Mouse (Mus musculus): Measurements from ENCODE around the gene Gng4. TPM values are rescaled to one million over a fixed set of nuclear protein-coding genes. Genes with fewer than 3 reads are reported as not detected.
A peak's percentile ranks its signal among the peaks of the same experiment; 100 is the strongest.
"Not testable (repeated sequence)": the region's sequence is repeated elsewhere in the genome, so short reads cannot be mapped to it uniquely, and the experiment has no call there.

Gng4 gene
- polyA plus RNA-seq, 1 experiment from 2014 or later: 0.70 TPM

DNA sequence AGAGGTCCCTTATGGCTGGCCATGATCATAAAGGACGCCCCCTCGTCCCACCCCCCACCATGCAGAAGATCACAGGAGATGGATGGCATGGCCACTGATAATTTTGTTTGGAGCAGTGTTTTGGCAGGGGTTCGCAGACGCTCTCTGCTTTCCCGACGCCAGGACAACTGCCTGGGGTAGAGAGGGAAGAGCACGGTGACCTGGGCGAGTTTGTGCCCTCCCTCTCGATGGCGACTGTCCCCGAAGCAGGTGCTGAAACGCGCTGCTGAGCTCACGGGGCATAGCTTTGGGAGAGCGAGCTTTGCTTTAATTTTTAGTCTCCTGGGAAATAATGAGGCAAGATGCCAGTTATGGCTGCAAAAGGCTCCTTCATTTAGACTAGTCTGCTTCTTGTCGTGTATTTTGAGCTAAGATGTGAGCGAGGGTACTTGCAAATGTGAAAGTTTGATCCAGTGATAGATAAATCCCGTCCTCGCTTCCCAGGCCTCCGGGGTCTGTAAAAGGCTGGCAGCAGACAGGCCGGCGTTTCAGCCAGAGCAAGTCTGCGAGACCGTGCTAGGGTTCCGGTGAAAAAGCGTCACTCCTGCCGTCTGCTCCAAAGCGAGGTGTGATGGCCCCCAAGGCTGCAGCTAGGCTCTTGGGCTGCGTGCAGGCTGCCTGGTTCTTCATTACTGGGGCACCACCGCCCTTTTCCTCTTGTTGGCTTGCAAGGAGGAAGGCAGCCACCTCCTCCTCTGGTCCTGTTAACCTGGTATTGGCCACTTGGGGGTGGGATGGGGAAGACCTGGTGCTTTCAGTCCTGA is 1.3 kb downstream of the Gng4 start:
- H3K4me1 ChIP-seq: peaks cover 20% of the 10 kb centered on the region
- WGBS: 2% methylated on average over 30 of the region's 30 CpGs
- ATAC-seq (ENCODE audit: borderline replicate concordance, extremely low read depth, low FRiP score, low TSS enrichment): no peak
- peak overlapping the region; percentile 99 for H3K4me2 ChIP-seq
- H3K27ac ChIP-seq: no peak overlapping the region
- H3K36me3 ChIP-seq: no peaks in the 10 kb centered on the region
- H3K9ac ChIP-seq: no peak overlapping the region
- H3K27me3 ChIP-seq: peaks cover 35% of the 10 kb centered on the region
- peak overlapping the region; percentile 53 for H3K4me3 ChIP-seq
- H3K9me3 ChIP-seq: no peaks in the 10 kb centered on the region

GRCm38 (mm10) chr13:13786971-13787370 is 3.1 kb downstream of the Gng4 start:
- no peaks in the 10 kb centered on the region for H3K36me3 ChIP-seq
- H3K9me3 ChIP-seq: no peaks in the 10 kb centered on the region
- no peak for ATAC-seq (ENCODE audit: borderline replicate concordance, extremely low read depth, low FRiP score, low TSS enrichment)
- no peak overlapping the region for H3K27ac ChIP-seq
- peaks cover 20% of the 10 kb centered on the region for H3K4me1 ChIP-seq
- WGBS: 85% methylated on average over 6 of the region's 6 CpGs
- no peak overlapping the region for H3K9ac ChIP-seq
- H3K4me3 ChIP-seq: no peak overlapping the region
- H3K27me3 ChIP-seq: peaks cover 35% of the 10 kb centered on the region
- H3K4me2 ChIP-seq: no peak overlapping the region

DNA sequence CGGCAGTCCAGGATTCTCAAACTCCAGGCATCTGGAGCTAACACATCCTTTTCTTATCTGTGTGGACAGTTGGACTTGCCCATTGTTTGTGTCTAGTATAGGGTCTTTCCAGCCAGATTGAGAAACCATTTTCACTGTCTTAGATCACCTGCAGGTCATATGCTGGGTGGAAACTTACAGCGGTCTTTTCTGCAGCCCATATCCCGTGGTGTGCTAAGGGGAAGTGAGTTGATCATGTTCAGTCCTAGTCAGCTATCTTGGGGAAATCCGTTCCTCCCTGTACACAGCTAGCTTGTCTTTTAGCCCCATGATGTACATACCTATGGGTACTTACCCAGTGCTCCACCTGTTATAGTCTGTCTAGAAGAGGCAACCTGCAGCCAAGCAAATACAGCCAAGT is 4.2 kb downstream of the Gng4 start:
- 85% methylated on average over 4 of the region's 4 CpGs for WGBS
- H3K27me3 ChIP-seq: peaks cover 30% of the 10 kb centered on the region
- H3K36me3 ChIP-seq: no peaks in the 10 kb centered on the region
- peaks cover 20% of the 10 kb centered on the region for H3K4me1 ChIP-seq
- H3K9me3 ChIP-seq: no peaks in the 10 kb centered on the region
- no peak overlapping the region for H3K27ac ChIP-seq
- no peak for ATAC-seq (ENCODE audit: borderline replicate concordance, extremely low read depth, low FRiP score, low TSS enrichment)
- no peak overlapping the region for H3K4me3 ChIP-seq
- no peak overlapping the region for H3K4me2 ChIP-seq
- H3K9ac ChIP-seq: no peak overlapping the region

DNA sequence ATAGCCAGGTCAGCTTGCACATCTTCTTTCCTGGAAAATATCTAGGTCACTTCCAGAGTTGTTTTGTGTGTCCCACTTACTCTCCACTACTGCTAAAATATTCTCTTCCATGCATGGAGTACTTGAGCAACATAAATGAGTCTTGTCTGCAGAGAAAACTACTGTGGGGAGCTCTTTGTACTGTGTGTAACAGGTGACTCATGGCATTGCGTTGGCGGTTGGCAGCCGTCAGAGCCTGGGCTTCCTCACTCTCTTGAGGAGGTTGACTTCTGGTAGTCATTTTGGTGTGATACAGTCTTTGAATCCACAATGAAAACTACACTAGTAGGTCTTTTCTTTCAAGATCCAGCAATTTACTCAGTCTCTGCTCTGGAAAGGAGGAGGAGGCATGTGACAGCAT is 8.1 kb downstream of the Gng4 start:
- no peak overlapping the region for H3K4me3 ChIP-seq
- no peaks in the 10 kb centered on the region for H3K9me3 ChIP-seq
- no peaks in the 10 kb centered on the region for H3K36me3 ChIP-seq
- no peaks in the 10 kb centered on the region for H3K4me1 ChIP-seq
- ATAC-seq (ENCODE audit: borderline replicate concordance, extremely low read depth, low FRiP score, low TSS enrichment): no peak
- H3K27ac ChIP-seq: no peak overlapping the region
- no peaks in the 10 kb centered on the region for H3K27me3 ChIP-seq
- no peak overlapping the region for H3K4me2 ChIP-seq
- H3K9ac ChIP-seq: no peak overlapping the region
- 83% methylated on average over 3 of the region's 3 CpGs for WGBS

GRCm38 (mm10) chr13:13795166-13795832 is 11.4 kb downstream of the Gng4 start:
- H3K36me3 ChIP-seq: no peaks in the 10 kb centered on the region
- H3K27me3 ChIP-seq: no peaks in the 10 kb centered on the region
- no peaks in the 10 kb centered on the region for H3K9me3 ChIP-seq
- no peaks in the 10 kb centered on the region for H3K4me1 ChIP-seq
- H3K27ac ChIP-seq: no peak overlapping the region
- WGBS: 32% methylated on average over 5 of the region's 5 CpGs
- H3K4me3 ChIP-seq: no peak overlapping the region
- no peak overlapping the region for H3K4me2 ChIP-seq
- no peak overlapping the region for H3K9ac ChIP-seq
- no peak for ATAC-seq (ENCODE audit: borderline replicate concordance, extremely low read depth, low FRiP score, low TSS enrichment)

- Histone ChIP-seq H3K27me3 (no peaks in the 10 kb centered on the region), H3K9ac (no peak overlapping the region), H3K36me3 (no peaks in the 10 kb centered on the region), H3K9me3 (no peaks in the 10 kb centered on the region), H3K4me2 (no peak overlapping the region), H3K4me1 (no peaks in the 10 kb centered on the region), H3K4me3 (no peak overlapping the region), H3K27ac (no peak overlapping the region)
- no peak for ATAC-seq (ENCODE audit: borderline replicate concordance, extremely low read depth, low FRiP score, low TSS enrichment)
- WGBS: 83% methylated on average over 1 of the region's 1 CpGs
These were observed 12.2 kb downstream of the Gng4 start for GRCm38 (mm10) chr13:13796082-13796481.

- not testable (repeated sequence) for H3K9ac ChIP-seq; H3K4me2 ChIP-seq; ATAC-seq (ENCODE audit: borderline replicate concordance, extremely low read depth, low FRiP score, low TSS enrichment); H3K9me3 ChIP-seq; H3K27me3 ChIP-seq; H3K4me3 ChIP-seq; H3K4me1 ChIP-seq; H3K27ac ChIP-seq; H3K36me3 ChIP-seq
- WGBS: 90% methylated on average over 12 of the region's 12 CpGs
These were observed 14.0 kb downstream of the Gng4 start for GRCm38 (mm10) chr13:13797816-13798215.

GRCm38 (mm10) chr13:13798775-13799174 is 14.9 kb downstream of the Gng4 start:
- Histone ChIP-seq H3K4me2 (no peak overlapping the region), H3K36me3 (no peaks in the 10 kb centered on the region), H3K27ac (no peak overlapping the region), H3K9ac (no peak overlapping the region), H3K27me3 (no peaks in the 10 kb centered on the region), H3K4me1 (no peaks in the 10 kb centered on the region), H3K4me3 (no peak overlapping the region), H3K9me3 (no peaks in the 10 kb centered on the region)
- WGBS: 69% methylated on average over 8 of the region's 8 CpGs
- ATAC-seq (ENCODE audit: borderline replicate concordance, extremely low read depth, low FRiP score, low TSS enrichment): no peak

DNA sequence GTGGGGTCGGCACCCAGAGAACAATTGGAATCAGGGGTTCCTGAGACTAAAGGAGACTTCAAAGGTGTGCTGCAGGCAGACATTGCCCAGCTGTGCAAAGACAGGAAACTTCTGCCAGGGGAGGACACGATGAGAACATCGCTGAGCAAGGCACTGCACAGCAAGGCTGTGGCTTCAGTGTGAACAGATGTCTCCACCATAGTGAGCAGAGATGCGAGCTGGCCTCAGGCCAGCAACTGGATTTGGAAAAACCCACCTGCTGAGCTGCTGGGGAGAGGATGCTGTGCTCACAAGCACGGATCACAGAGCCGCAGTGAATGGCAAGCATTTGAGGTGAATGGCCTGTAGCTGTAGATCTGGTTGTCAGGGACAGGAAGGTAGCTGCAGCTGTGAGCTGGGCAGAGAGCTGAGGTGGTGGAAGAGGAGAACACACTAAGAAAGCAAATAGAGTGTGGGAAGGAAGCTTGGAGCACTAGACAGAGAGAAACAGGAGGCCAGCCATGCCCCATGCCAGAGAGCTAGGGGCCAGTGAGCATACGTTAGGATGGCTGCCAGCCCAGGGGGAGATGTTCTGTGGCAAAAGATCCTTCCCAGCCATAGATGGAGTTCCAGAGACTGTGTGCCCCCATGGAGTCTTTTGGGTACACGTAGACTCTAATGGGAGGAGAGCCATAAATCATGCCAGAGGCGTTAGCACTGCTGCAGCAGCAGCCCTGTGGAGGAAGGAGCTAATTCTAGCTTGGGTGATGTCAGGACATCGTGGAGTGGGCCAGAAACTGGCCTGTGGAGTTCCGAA is 24.7 kb downstream of the Gng4 start:
- Histone ChIP-seq H3K4me1 (no peaks in the 10 kb centered on the region), H3K9me3 (no peaks in the 10 kb centered on the region), H3K27me3 (no peaks in the 10 kb centered on the region), H3K27ac (no peak overlapping the region), H3K4me2 (no peak overlapping the region), H3K9ac (no peak overlapping the region), H3K4me3 (no peak overlapping the region), H3K36me3 (no peaks in the 10 kb centered on the region)
- WGBS: 31% methylated on average over 11 of the region's 11 CpGs
- 0 out of 2 replicates have a peak, but pooled peaks have one; percentile 19 for ATAC-seq (ENCODE audit: borderline replicate concordance, extremely low read depth, low FRiP score, low TSS enrichment)

- 74% methylated on average over 7 of the region's 7 CpGs for WGBS
- no peak for ATAC-seq (ENCODE audit: borderline replicate concordance, extremely low read depth, low FRiP score, low TSS enrichment)
These were observed 27.0 kb downstream of the Gng4 start for GRCm38 (mm10) chr13:13810885-13811284.

GRCm38 (mm10) chr13:13818696-13819095 is 34.8 kb downstream of the Gng4 start:
- no peaks in the 10 kb centered on the region for H3K27me3 ChIP-seq
- H3K9me3 ChIP-seq: no peaks in the 10 kb centered on the region
- H3K27ac ChIP-seq: no peak overlapping the region
- 68% methylated on average over 3 of the region's 3 CpGs for WGBS
- no peaks in the 10 kb centered on the region for H3K4me1 ChIP-seq
- no peak for ATAC-seq (ENCODE audit: borderline replicate concordance, extremely low read depth, low FRiP score, low TSS enrichment)
- no peak overlapping the region for H3K4me2 ChIP-seq
- H3K9ac ChIP-seq: no peak overlapping the region
- H3K36me3 ChIP-seq: no peaks in the 10 kb centered on the region
- H3K4me3 ChIP-seq: no peak overlapping the region

More at GRCm38 (mm10) chr13:13810885-13811284, 27.0 kb downstream of the Gng4 start:
- Histone ChIP-seq H3K9me3 (no peaks in the 10 kb centered on the region), H3K4me3 (no peak overlapping the region), H3K4me2 (no peak overlapping the region), H3K36me3 (no peaks in the 10 kb centered on the region), H3K4me1 (no peaks in the 10 kb centered on the region), H3K9ac (no peak overlapping the region), H3K27me3 (no peaks in the 10 kb centered on the region), H3K27ac (no peak overlapping the region)
